Mouse (Mus musculus) adrenal gland, postnatal 0 days (tissue): ENCODE results near the gene Git1. TPM values are rescaled to one million over a fixed set of nuclear protein-coding genes. Genes with fewer than 3 reads are reported as not detected.

Experiments
- polyA plus RNA-seq: library from polyadenylated mRNA; unstranded; fragments of >200 nt; fragmentation: Nextera tagmentation; extraction: Ambion mirVana; gene quantifications from 2 replicates; pipeline ENCODE4 v1.2.1, GENCODE M21; 2015

Git1 gene
- 7.8 and 9.7 TPM in 2 replicates for polyA plus RNA-seq

GRCm38 (mm10) chr11:77493512-77494343 lies at the start of gene Git1:
Gene Git1, plus strand, starts transcription at chr11:77493562.

GRCm38 (mm10) chr11:77462283-77463100 lies 30.9 kb upstream of the Git1 start, which contains the start of gene Coro6:
Gene Coro6, plus strand, starts transcription at chr11:77462411.

GRCm38 (mm10) chr11:77489591-77490235 lies 3.6 kb upstream of the Git1 start, which contains the start of gene Ankrd13b:
Gene Ankrd13b, minus strand, starts transcription at chr11:77489678.

DNA sequence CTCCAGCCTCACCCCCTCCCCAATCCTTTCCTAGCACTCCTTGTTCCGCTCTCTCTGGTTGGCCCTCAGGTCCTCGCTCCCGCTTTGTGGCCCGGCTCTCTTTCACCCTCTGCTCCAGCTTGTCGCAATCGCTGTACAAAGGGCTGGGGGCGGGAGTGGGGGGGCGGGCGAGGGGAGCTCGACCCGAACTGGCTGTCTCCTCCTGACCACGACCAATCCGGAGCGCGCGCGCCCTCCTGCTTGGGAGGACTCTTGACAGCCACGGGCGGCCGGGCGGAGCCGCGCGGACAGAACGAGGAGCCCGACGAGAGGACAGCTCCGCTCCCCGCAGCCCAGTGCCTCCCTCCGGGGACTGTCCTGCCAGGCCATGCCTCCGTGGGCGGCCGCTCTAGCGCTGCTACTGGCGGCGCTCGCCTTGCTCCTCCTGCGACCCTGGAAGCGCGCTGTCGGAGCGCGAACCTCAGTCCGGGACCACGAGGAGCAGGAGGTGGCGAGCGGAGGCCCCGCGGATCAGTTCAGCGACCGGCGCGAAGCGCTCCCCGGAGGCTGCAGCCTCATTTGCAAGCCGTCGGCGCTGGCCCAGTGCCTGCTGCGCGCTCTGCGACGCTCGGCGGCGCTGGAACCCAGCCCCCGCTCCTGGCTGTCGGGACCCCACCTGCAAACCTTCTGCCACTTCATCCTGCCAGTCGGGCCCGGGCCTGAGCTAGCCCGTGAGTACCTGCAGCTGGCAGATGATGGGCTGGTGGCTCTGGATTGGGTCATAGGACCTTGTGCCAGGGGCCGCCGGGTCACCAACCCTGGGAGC lies 21.7 kb downstream of the Git1 start, which contains the start of gene Abhd15:
Gene Abhd15 (plus strand): TSS at position 290 of the 805 bp plus-strand sequence.

GRCm38 (mm10) chr11:77515637-77516552 lies 22.5 kb downstream of the Git1 start, which contains the start of gene Trp53i13:
Gene Trp53i13, minus strand, starts transcription at chr11:77515980.

DNA sequence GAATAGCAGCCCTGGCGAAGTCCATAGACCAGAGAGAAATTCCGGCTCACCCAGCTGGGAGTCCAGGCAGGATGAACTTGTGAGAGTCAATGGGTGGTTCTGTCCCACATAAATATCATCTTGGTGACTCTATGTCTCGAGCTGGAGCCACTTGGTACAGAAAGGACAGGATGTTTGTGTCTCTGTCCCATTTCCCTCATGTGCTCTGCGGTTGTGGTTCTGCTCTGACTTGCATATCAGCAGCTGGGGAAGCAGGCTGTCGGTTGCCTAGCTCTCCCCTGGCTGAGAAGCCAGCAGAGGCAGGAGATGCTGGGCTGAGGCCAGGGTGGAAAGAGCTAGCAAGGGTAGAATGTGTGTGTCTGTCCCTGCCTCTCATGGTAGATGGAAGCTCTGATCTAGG lies 25.7 kb downstream of the Git1 start, which contains the start of gene Gm10392:
Gene Gm10392 (minus strand): TSS at position 156 of the 400 bp plus-strand sequence.

Other genes with a start within 250 kb of the Git1 start
- 0.35 and 0.36 TPM in 2 replicates for gene Coro6, start 31.2 kb upstream of the Git1 start, polyA plus RNA-seq
- gene Ankrd13b, start 3.9 kb upstream of the Git1 start, polyA plus RNA-seq, result 4.9 and 11.5 TPM in 2 replicates
- gene Abhd15, start 21.6 kb downstream of the Git1 start, polyA plus RNA-seq, result 5.8 and 8.4 TPM in 2 replicates
- 20.4 and 24.6 TPM in 2 replicates for gene Trp53i13, start 22.4 kb downstream of the Git1 start, polyA plus RNA-seq
- gene Gm10392, start 25.6 kb downstream of the Git1 start, polyA plus RNA-seq, result 0.08 and 0.14 TPM in 2 replicates
- 10.7 and 12.3 TPM in 2 replicates for gene Taok1, start 114.3 kb downstream of the Git1 start, polyA plus RNA-seq
- gene Nufip2, start 192.6 kb downstream of the Git1 start, polyA plus RNA-seq, result 2.6 and 4.8 TPM in 2 replicates
- gene Cryba1, start 231.7 kb downstream of the Git1 start, polyA plus RNA-seq, result not detected in 2 replicates